Mouse (Mus musculus): Measurements from ENCODE around the gene Mmp25.
A peak's percentile ranks its signal among the peaks of the same experiment; 100 is the strongest.

Gene Mmp25

GRCm38 (mm10) chr17:23644613-23645495 lies at the start of gene Mmp25:
Gene Mmp25 (minus strand): TSS chr17:23645277.
- no peak for DNase-seq (ENCODE audit: low spot score)

- DNase-seq (ENCODE audit: low spot score) = no peak
Observed at GRCm38 (mm10) chr17:23694491-23694890, 49.4 kb upstream of the Mmp25 start.

- no peak for DNase-seq (ENCODE audit: low spot score)
Observed at GRCm38 (mm10) chr17:23683856-23684672, 39.0 kb upstream of the Mmp25 start, which contains the start of gene Cldn9. Gene Cldn9 (minus strand): TSS chr17:23684026.

- no peak for DNase-seq (ENCODE audit: low spot score)
Observed at GRCm38 (mm10) chr17:23683226-23683625, 38.1 kb upstream of the Mmp25 start.

GRCm38 (mm10) chr17:23682530-23682929 lies 37.5 kb upstream of the Mmp25 start:
- no peak for DNase-seq (ENCODE audit: low spot score)

GRCm38 (mm10) chr17:23682092-23682491 lies 37.0 kb upstream of the Mmp25 start:
- DNase-seq (ENCODE audit: low spot score) = no peak

- DNase-seq (ENCODE audit: low spot score) = no peak
Observed at GRCm38 (mm10) chr17:23681086-23681485, 36.0 kb upstream of the Mmp25 start.

- DNase-seq (ENCODE audit: low spot score) = no peak
Observed at GRCm38 (mm10) chr17:23680336-23680735, 35.3 kb upstream of the Mmp25 start.

- DNase-seq (ENCODE audit: low spot score) = no peak
Observed at GRCm38 (mm10) chr17:23679127-23679835, 34.2 kb upstream of the Mmp25 start, which contains the start of gene Cldn6. Gene Cldn6 (plus strand): TSS chr17:23679249.

GRCm38 (mm10) chr17:23677236-23677679 lies 32.2 kb upstream of the Mmp25 start, which contains the start of gene Tnfrsf12a:
Gene Tnfrsf12a (minus strand): TSS chr17:23677468.
- no peak for DNase-seq (ENCODE audit: low spot score)

- no peak for DNase-seq (ENCODE audit: low spot score)
Observed at GRCm38 (mm10) chr17:23676473-23677031, 31.5 kb upstream of the Mmp25 start.

- DNase-seq (ENCODE audit: low spot score) = no peak
Observed at GRCm38 (mm10) chr17:23675564-23676281, 30.6 kb upstream of the Mmp25 start.

- DNase-seq (ENCODE audit: low spot score) = no peak
Observed at GRCm38 (mm10) chr17:23675127-23675526, 30.1 kb upstream of the Mmp25 start.

- no peak for DNase-seq (ENCODE audit: low spot score)
Observed at GRCm38 (mm10) chr17:23674271-23674952, 29.3 kb upstream of the Mmp25 start.

- peak; percentile 68 for DNase-seq (ENCODE audit: low spot score)
Observed at GRCm38 (mm10) chr17:23673424-23674073, 28.5 kb upstream of the Mmp25 start, which contains the start of the genes Hcfc1r1 and Thoc6. Gene Hcfc1r1 (plus strand): TSS chr17:23673596. Gene Thoc6 (minus strand): TSS chr17:23673882.

GRCm38 (mm10) chr17:23672761-23673160 lies 27.7 kb upstream of the Mmp25 start:
- no peak for DNase-seq (ENCODE audit: low spot score)

GRCm38 (mm10) chr17:23671519-23671918 lies 26.4 kb upstream of the Mmp25 start:
- DNase-seq (ENCODE audit: low spot score) = no peak

- DNase-seq (ENCODE audit: low spot score) = no peak
Observed at GRCm38 (mm10) chr17:23670516-23671074, 25.5 kb upstream of the Mmp25 start.

GRCm38 (mm10) chr17:23665511-23665910 lies 20.4 kb upstream of the Mmp25 start:
- no peak for DNase-seq (ENCODE audit: low spot score)
